Mouse (Mus musculus): ENCODE results near the gene Umps.
A peak's percentile ranks its signal among the peaks of the same experiment; 100 is the strongest.

Umps gene

GRCm38 (mm10) chr16:33954793-33955192 is 12.0 kb downstream of the Umps start:
- peak in 1 of 2 experiments; percentile 17 for DNase-seq (ENCODE audit: low spot score in 2 of 2)

- DNase-seq (ENCODE audit: low spot score in 2 of 2): no peak
Measured at GRCm38 (mm10) chr16:33953008-33953407, 13.8 kb downstream of the Umps start.

- DNase-seq (ENCODE audit: low spot score in 2 of 2): peak; percentile 62 to 78
Measured at GRCm38 (mm10) chr16:33950830-33951229, 16.0 kb downstream of the Umps start.

GRCm38 (mm10) chr16:33950386-33950785 is 16.5 kb downstream of the Umps start:
- DNase-seq (ENCODE audit: low spot score in 2 of 2): no peak

- no peak for DNase-seq (ENCODE audit: low spot score in 2 of 2)
Measured at GRCm38 (mm10) chr16:33947664-33948571, 18.9 kb downstream of the Umps start.

- no peak for DNase-seq (ENCODE audit: low spot score in 2 of 2)
Measured at GRCm38 (mm10) chr16:33946021-33946420, 20.8 kb downstream of the Umps start.

GRCm38 (mm10) chr16:33944772-33945171 is 22.1 kb downstream of the Umps start:
- DNase-seq (ENCODE audit: low spot score in 2 of 2): no peak

- DNase-seq (ENCODE audit: low spot score in 2 of 2): no peak
Measured at GRCm38 (mm10) chr16:33944126-33944525, 22.7 kb downstream of the Umps start.

- DNase-seq (ENCODE audit: low spot score in 2 of 2): no peak
Measured at GRCm38 (mm10) chr16:33943388-33943787, 23.4 kb downstream of the Umps start.

- DNase-seq (ENCODE audit: low spot score in 2 of 2): no peak
Measured at GRCm38 (mm10) chr16:33942341-33942740, 24.5 kb downstream of the Umps start.

- DNase-seq (ENCODE audit: low spot score in 2 of 2): no peak
Measured at GRCm38 (mm10) chr16:33941271-33941781, 25.5 kb downstream of the Umps start.

- DNase-seq (ENCODE audit: low spot score in 2 of 2): no peak
Measured at GRCm38 (mm10) chr16:33940095-33940494, 26.7 kb downstream of the Umps start.

GRCm38 (mm10) chr16:33939636-33940035 is 27.2 kb downstream of the Umps start:
- no peak for DNase-seq (ENCODE audit: low spot score in 2 of 2)

- no peak for DNase-seq (ENCODE audit: low spot score in 2 of 2)
Measured at GRCm38 (mm10) chr16:33939133-33939531, 27.7 kb downstream of the Umps start.

GRCm38 (mm10) chr16:33938311-33939132 is 28.3 kb downstream of the Umps start:
- DNase-seq (ENCODE audit: low spot score in 2 of 2): no peak

GRCm38 (mm10) chr16:33937567-33937966 is 29.3 kb downstream of the Umps start:
- no peak for DNase-seq (ENCODE audit: low spot score in 2 of 2)

GRCm38 (mm10) chr16:33936885-33937284 is 30.0 kb downstream of the Umps start:
- no peak for DNase-seq (ENCODE audit: low spot score in 2 of 2)

- DNase-seq (ENCODE audit: low spot score in 2 of 2): no peak
Measured at GRCm38 (mm10) chr16:33935407-33935785, 31.4 kb downstream of the Umps start.

GRCm38 (mm10) chr16:33934701-33935406 is 32.0 kb downstream of the Umps start:
- no peak for DNase-seq (ENCODE audit: low spot score in 2 of 2)

- DNase-seq (ENCODE audit: low spot score in 2 of 2): no peak
Measured at GRCm38 (mm10) chr16:33933411-33933810, 33.4 kb downstream of the Umps start.

- no peak for DNase-seq (ENCODE audit: low spot score in 2 of 2)
Measured at GRCm38 (mm10) chr16:33932126-33932525, 34.7 kb downstream of the Umps start.

- no peak for DNase-seq (ENCODE audit: low spot score in 2 of 2)
Measured at GRCm38 (mm10) chr16:33931682-33932081, 35.2 kb downstream of the Umps start.

All from spleen, postnatal 36 days (tissue).